Mouse (Mus musculus) brain, embryonic 14.5 days (tissue): ENCODE results near the gene Cyp3a13. TPM values are rescaled to one million over a fixed set of nuclear protein-coding genes. Genes with fewer than 3 reads are reported as not detected.

Source experiments
- polyA plus RNA-seq: library from polyadenylated mRNA; depleted of rRNA; stranded (reverse); fragments of >200 nt; gene quantifications from 2 replicates; pipeline ENCODE4 v1.2.3, GENCODE M21; 2012; rRNA removed

Cyp3a13 gene
- polyA plus RNA-seq, 1 experiment, result not detected

Other genes with a start within 250 kb of the Cyp3a13 start
- 17.8 and 23.8 TPM in 2 replicates for gene Agfg2, start 236.9 kb downstream of the Cyp3a13 start, polyA plus RNA-seq
- gene Nyap1, start 180.0 kb downstream of the Cyp3a13 start, polyA plus RNA-seq, result 208 and 219 TPM in 2 replicates
- 51.8 and 53.7 TPM in 2 replicates for gene Tsc22d4, start 175.9 kb downstream of the Cyp3a13 start, polyA plus RNA-seq
- gene Ppp1r35, start 142.8 kb downstream of the Cyp3a13 start, polyA plus RNA-seq, result 47.7 and 81.6 TPM in 2 replicates
- 35.7 and 38.5 TPM in 2 replicates for gene Mepce, start 134.0 kb downstream of the Cyp3a13 start, polyA plus RNA-seq
- 8.1 and 8.2 TPM in 2 replicates for gene Zcwpw1, start 133.8 kb downstream of the Cyp3a13 start, polyA plus RNA-seq
- gene Pilra, start 85.3 kb downstream of the Cyp3a13 start, polyA plus RNA-seq, result 0.12 and 0.42 TPM in 2 replicates
- gene Pilrb1, start 63.5 kb downstream of the Cyp3a13 start, polyA plus RNA-seq, result 0.16 TPM in 1 of 2 replicates, not detected in the other
- 0.08 TPM in 1 of 2 replicates, not detected in the other for gene Pilrb2, start 49.8 kb downstream of the Cyp3a13 start, polyA plus RNA-seq
- gene Gjc3, start 41.5 kb upstream of the Cyp3a13 start, polyA plus RNA-seq, result 0.39 and 0.82 TPM in 2 replicates
- 0.08 TPM in 1 of 2 replicates, not detected in the other for gene Azgp1, start 59.9 kb upstream of the Cyp3a13 start, polyA plus RNA-seq
- not detected in 2 replicates for gene Smok3a, start 99.6 kb upstream of the Cyp3a13 start, polyA plus RNA-seq
- not detected in 2 replicates for gene Smok3b, start 99.8 kb upstream of the Cyp3a13 start, polyA plus RNA-seq
- gene Smok3c, start 131.6 kb upstream of the Cyp3a13 start, polyA plus RNA-seq, result not detected in 2 replicates
- 15.8 and 24.1 TPM in 2 replicates for gene Zkscan1, start 163.5 kb upstream of the Cyp3a13 start, polyA plus RNA-seq
- 63.8 and 66.3 TPM in 2 replicates for gene Zscan21, start 195.3 kb upstream of the Cyp3a13 start, polyA plus RNA-seq
- gene Zfp113, start 234.1 kb upstream of the Cyp3a13 start, polyA plus RNA-seq, result 10.3 and 11.9 TPM in 2 replicates
- gene Cops6, start 239.5 kb upstream of the Cyp3a13 start, polyA plus RNA-seq, result 134 and 144 TPM in 2 replicates